Mouse (Mus musculus) mature B cell (primary cell): ENCODE measurements around the gene Gga3.

Experiments used
- in situ Hi-C: fragments of 300-500 bp; cut with MboI; formaldehyde crosslinking; loops from 2 replicates; pipeline ENCODE4 v1.14.3; 2019

The Gga3 gene

DNA sequence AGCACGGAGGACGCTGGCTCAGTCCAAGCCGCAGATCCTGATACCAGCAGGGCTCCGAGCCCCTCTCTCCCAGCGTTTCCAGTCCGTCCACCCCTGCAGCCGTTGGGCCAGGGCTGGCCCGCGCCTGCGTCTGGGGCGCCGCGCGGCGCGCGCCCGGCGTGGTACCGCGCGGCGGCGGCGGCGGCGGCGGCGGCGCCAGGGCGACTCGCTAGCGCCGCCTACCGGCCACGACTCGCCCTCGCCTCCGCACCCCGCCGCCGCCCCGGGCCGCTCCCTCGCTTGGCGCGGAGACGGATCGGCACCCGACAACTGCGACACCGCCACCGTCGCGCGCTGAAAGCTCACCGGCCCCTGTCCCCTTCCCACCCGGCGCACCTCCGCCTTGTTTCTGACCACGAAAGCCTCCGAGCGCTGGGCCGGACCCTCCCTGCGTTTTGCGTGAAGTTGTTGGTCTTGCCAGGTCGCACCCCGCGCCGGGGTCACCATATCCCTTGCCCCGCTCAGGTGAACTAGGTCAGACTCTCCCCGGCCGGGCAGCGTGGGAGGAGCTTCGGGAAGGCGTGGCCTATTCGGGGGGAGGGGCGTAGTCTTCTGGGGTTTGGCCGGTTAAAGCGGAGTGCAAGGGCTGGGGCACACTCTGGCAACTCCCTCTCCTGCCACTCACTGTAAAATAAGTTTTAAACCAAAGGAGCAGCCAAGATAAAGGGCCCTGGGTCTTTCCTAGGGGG, 8.7 kb upstream of the Gga3 start, which contains the start of gene Mif4gd:
Mif4gd (minus strand) TSS at position 560 of the 728 bp plus-strand sequence.
- in situ Hi-C loops, result no loop called here

DNA sequence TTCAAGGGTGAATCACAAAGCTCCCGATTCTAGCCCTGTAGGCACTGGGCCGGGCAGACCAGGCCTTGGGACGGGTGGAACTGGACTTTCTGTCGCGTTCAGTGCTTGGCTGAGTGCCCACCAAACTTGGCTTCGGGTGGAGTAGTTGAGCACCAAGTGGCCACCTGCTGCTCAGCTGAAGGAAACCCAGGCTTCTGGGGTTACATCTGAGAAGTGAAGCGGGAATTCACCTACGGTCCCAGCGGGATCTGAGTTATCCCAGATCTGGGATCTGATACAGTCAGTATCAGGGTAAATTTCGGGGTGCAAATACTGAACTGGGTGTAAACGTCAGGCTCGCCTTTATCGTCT, 8.2 kb upstream of the Gga3 start:
- in situ Hi-C loops, result no loop called here

DNA sequence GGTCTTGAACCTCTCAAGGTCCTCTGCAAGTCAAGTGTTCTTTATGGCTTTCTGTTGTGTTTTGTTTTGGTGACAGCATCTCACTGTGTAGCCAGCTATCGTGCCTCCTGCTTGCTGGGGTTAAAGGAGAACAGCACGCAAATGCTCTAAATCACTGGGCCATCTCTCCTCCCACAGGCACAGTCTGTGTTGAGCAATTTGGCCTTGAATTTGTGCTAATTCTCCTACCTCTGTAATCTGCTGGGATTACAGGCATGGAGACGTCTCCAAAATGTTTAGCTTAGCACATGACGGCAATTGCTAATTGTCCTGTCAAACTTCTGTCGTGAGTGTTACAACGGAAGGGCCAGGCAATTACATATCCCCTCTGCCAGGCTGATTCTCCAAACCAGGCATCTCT, 7.3 kb upstream of the Gga3 start:
- in situ Hi-C loops, result no loop called here

DNA sequence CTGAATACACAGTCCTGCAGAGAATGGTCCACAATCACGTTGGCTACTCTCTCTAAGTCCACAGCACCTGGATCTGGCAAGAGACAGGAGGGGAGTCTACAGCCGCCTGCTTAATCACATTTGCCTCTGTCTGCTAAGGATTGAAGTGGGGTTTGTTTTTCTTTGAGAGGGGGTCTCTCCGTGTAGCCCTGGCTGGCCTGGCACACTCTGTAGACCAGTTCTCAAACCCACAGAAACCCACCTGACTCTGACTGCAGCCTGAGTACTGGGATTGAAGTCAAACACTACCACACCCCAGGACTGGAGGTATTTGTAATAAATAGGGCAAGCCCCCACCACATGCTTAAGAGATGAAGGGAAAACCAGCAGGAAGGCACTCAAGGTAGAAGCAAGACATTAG, 5.7 kb upstream of the Gga3 start:
- in situ Hi-C loops, result no loop called here

DNA sequence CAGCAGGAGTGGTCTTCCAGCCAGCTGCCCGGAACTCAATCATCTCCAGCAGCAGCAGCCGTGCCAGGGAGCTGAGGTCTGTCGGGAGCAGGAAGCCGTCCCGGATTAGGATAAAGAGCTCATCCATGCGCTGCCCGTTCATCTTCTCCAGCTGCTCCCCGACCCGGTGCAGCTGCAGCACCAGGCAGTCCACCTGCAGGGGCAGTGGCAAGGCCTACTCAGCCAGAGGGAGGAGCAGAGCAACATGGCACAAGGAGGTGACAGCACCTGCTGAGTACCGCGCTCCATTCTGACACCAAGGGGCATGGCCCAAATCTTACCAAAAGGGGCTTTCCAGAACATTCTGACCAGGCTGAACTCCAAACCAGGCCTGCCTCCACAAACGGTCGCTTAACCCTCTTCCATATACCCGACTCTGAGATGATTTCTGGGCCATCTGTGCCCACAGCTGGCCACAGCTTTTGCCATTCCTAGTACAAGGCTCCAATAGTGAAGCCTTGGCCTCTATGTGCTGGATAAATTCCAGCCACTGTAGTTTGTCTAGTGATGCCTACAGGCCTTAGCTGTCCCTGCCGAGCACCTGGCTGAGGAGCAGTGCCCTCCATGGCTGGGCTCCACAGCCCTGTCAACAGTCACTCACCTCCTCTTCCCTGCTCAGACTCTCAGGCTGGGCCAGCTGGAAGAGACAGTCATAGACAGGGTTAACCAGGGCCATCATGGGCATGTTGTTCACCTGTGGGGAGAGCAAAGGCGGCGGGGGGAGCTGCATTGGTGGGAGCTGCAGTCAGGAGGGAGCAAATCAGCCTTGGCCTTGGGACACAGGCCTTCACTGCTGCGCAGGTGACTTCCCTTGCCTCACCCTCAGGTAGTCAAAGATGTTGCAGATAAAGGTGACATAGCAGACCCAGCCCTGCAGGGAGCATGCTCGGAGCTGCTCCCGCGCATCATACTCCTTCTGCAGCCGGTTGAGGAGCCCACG, 4.9 kb upstream of the Gga3 start:
- in situ Hi-C loops, result no loop called here

DNA sequence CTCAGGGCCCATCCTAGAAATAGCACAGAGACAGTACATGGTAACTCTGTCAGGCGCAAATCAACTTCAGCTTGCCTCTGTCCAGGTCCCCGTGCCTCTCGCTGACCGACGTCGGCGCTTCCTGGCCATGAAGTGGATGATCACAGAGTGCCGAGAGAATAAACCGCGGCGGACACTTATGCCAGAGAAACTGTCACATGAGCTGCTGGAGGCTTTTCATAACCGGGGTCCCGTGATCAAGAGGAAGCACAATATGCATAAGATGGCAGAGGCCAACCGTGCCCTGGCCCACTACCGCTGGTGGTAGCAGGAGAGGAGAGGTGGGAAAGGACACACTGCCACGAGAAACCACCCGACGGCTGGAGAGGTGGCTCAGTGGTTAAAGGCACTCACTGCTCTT, 2.9 kb upstream of the Gga3 start:
- in situ Hi-C loops, result no loop called here

DNA sequence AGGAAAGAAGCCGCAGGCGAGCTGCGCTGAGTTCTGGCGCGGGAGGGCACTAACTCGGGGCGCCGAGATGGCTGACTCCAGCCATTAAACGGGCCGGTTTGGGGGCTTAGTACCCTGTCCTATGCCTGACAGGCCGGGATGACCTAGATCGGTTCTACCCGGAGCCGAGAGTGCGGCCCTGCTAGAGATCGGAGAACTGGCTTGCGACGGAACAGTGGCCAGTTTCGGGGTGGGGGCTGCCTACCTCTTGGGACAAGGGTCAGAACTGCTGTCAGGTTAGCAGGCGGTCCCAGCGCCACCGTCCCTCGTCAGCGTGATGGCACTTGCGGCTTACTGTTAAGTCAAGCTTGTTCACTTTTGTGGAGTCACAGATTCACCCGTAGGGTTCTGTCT, 449 bp upstream of the Gga3 start:
- in situ Hi-C loops, result no loop called here

DNA sequence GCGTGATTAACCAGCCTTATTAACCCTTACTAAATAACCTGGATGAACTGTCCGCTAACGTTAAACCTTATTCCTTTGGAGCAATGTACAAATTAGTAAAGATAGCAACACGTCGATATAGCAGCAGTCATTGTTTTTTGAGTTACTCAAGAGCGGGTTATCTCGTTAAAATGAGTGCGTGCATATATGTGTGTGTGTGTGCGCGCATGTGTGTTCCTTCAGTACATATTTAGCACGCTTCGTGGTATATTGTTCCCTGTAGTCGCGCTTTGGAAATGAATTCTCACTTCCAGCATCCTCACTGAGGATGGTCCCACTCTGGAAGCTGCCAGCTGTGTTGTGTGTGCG, 749 bp downstream of the Gga3 start:
- in situ Hi-C loops, result no loop called here

DNA sequence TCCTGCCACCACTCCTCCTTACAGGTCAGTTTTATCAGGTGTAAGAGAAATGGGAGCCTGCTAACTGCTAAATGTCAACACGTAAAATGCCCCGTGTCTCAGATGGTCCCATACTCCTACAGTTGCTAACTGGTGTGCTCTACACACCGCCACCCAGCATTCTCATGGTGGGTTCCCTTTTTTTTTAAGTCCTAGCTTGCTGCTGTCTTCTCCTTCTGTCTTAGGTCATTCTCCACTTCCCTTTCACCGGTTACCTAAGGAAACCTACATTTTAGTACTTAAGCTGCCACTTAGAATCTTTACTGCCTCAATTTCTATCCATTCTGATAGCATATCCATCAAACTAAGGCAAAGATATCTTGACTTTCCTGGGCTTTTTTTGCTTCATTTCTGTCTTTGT, 2.7 kb downstream of the Gga3 start:
- in situ Hi-C loops, result no loop called here

DNA sequence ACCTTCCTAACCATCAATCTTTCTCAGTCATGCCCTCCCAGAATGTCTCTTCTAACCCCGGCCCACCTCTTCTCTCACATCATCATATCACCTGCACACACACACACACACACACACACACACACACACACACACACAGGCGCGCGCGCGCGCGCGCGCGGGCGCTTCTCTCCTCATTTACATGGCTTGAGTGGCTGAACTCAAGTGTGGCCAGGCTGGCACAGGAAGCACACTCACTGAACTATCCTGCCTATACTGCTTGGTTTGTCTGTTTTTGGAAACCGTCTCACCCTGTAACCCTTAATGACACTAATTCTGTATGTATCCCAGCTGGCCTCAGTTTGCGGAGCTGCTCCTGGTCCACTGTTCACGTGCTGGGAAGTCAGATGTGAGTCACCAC, 3.1 kb downstream of the Gga3 start:
- in situ Hi-C loops, result no loop called here

DNA sequence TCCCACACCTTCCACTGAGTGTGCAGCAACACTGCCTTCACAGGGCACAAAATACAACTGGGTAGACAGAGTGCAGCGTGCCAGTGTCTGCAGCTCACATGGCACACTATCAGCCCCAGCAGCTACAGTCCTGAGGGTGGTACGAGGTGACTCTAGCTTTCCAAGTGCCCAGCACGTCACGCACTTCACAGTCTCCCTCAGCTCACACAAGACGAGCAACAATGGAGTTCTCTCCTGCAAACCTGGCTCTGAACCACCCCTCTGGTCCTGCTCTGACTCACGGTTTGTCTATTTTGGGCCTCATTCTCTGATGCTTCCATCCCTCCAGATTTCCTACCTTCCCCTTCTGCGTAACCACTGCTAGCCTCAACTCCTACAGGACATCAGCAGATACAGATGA, 4.1 kb downstream of the Gga3 start:
- in situ Hi-C loops, result no loop called here

DNA sequence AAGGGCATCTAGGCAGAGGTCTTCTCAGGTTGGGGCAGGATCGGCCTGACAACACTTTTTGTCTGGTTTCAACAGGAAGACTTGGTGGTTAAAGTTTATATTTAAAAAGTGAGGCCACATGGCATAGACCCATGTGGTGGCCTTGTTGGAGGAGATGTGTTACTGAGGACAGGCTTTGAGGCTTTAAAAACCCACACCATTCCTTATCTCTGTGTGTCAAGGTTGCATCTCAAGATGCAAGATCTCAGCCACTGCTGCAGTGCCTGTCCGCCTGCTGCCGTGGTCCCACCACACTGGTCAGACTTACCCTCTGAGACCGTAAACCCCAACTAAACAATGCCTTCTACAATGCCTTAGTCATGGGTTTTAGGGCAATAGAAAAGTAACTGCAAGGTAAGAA, 5.5 kb downstream of the Gga3 start:
- in situ Hi-C loops, result no loop called here

DNA sequence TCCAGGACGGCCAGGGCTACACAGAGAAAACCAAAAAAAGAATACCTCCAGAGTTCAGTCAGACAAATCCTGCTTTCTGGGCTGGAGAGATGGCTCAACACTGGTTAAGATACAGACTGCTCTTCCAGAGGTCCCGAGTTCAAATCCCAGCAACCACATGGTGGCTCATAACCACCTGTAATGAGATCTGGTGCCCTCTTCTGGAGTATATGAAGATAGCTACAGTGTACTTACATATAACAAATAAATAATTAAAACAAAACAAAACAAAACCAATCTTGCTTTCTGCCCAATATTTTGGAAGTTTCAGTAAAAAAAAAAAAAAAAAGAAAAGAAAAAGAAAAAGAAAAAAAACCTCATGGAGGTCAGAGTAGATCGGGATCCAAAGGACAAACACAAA, 8.6 kb downstream of the Gga3 start:
- in situ Hi-C loops, result no loop called here

DNA sequence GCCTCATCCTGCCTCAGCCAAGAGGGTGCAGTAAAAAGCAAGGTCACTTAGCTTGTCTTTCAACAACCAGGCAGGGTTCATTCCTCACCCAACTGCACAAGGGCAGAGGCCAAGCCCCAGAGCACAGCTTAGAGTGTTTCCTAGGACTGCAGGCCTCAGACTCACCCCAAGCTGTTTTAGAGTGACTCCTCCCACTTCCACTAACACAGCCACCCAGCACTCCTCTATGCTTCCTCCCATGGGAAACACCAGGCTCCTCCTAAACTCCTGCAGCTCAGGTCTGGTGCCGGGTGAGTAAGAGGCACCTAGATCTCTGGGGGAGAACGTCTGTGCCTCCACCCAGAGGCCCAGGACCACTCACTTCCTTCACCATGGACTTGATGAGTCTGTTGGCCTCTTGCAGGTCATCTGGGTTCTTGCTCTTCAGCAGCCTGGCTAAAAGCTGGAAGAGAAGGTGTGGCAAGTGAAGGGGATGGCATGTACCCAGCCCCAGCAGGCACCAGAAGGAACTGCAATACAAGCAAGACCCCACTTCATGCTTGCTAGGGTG, 13.2 kb downstream of the Gga3 start:
- in situ Hi-C loops, result no loop called here

DNA sequence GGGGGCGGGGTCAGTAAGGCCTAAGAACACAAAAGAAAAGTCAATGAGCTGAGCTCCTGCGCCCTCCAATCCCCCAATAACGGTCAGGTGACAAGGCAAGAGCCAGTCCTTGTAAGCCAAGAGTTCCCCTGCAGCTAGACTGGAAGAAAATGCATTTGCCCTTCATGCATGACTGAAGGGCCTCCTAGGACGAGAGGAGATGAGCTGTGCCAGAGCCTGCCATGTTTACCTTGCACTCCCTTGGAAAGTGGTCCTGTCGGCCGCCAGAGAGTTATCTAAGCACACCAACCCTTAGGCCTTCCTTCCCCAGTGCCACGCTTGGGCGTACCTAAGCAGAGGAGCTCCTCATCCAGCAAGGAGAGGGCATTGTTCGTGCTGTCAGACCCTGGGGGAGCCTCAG, 15.9 kb downstream of the Gga3 start:
- in situ Hi-C loops, result no loop called here

DNA sequence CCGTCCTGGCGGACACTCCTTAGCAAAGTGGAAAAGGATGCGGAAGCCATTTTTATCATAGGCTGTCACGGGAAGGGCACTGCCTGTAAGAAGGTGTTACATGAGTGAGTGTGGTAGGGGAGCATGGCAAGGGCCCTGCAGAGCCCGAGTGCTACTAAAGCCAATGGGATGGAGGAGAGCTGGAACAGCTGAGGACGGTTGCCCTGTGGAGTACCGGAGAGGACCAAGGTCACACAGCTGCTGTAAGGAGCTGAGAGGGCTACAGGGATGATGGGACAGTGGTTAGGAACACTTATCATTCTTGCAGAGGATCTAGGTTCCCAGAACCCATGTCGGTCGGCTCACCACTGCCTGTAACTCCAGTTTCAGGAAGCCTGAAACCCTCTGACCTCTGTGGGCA, 17.4 kb downstream of the Gga3 start:
- in situ Hi-C loops, result no loop called here

DNA sequence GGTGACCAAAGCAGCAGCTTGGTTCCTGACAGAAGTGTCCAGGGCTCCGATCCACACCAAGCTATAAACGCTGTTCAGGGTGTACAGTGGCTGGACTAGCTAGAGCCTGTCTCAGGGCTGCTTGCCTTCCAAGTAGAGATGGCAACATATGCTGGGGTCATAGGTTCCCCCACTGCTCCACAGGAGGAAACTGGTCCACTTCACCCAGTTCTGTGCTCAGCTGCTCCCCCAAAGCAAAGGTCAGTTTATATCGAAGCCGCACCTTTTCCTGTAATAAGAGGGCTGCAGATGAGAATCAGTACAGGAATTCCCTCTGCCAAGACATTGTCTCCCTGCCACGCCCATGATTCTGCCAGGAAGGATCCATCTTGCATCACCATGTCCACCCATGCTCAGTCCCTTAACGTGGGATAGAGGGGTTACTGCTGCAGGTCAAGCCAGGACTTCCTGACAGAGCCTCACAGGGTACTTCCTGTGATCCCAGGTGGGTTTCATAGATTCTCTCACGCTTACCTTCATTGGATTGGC, 18.2 kb downstream of the Gga3 start:
- in situ Hi-C loops, result no loop called here

DNA sequence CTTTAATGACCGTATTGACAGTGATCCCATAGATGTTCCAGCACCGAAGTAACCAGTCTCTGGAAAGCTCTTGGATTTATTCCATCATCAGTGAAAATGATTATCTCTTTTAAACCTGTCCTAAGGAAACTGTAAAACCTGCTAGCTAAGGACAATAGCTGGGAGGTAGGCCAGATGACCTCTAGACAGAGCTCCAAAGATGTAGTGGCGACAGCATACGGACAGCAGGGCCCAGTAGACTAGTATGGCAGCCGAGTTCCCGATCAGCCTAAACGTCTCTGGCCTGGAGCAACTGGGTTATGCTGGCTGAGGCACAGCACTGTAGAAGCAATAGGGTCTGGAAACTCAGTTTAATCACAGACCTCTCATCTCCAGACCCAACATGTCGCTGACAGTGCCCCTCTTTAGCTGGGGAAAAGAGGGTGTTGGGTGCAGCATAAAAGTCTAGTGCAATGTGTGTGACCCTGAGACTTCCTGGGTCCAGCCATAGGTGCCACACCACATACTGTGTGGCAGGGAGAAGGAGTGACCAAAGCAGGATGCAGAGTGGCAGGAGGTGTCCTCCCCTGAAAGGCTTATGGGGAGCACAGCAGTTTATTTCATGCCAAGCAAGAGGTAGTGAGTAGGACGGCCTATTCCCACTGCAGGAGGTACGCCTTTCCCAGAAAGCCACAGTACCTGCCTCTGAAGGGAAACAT, 19.3 kb downstream of the Gga3 start:
- in situ Hi-C loops, result no loop called here

DNA sequence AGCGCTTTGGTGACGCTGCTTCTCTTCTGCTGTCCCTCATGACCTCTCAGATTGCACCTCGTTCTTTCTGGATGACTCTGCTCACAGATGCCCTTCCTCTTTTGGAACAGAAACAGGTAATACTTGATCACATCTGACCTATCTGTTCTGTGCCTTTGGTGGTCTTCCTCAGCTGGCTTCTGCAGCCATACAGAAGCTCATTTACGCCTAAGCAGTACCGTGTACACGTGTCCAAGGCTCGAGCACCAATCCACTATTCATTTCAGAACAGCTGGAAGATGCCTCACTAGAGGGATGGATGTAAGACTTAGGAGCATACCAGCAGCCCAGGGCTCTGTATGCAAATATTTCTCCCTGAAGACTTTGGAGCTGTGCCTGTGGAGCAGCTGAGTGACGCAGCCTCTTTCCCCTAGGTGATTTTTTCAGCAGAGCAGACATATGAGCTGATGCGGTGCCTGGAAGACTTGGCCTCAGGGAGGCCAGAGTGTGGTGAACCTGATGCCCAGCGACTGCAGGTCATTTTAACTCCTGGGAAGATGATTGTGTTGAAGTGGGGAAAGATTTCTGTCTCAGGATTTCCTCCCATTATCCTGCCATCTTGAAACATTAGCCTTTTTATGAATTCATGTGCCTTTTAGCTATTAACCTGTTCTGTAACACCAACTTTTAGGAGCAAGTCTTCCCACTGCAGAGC, 20.8 kb downstream of the Gga3 start:
- in situ Hi-C loops, result no loop called here

DNA sequence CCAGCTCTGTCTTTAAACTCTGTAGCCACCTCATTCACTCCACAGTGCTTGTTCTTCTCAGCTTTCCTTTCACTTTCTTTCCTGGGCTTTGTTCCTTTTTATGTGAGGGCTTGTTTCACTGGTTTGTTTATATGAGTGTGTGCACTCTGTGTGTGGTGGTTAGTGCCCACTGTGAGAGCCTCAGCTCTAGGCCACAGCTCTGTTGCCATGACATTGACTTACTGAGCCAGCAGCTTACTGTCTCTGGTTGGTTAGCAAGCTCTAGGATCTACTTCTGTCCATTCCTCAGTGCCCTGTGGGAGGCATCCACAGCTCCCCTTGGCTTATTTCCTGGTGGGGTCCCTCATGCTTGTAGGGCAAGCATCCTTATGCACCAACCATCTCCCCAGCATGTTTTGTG, 24.8 kb downstream of the Gga3 start:
- in situ Hi-C loops, result no loop called here

DNA sequence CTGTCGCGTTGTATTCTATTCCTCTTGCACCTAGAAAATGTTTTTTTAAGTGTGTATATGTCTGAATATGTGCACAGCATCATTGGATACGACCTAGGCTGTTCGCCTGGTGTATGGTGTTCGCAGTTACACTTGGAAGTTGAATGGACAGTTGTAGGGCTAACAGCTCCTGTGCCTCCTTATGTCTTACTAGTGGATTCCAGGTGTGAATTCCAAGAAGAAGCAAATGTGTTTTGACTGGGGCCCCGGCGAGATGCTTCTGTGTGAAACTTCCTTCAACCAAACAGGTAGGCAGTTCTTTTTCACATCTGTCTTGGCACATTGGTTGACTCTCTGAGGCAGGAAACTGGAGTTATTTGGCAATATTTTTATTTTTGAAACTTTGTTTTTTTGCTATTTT, 38.9 kb downstream of the Gga3 start:
- in situ Hi-C loops, result no loop called here
